Mouse (Mus musculus): ENCODE data around the gene Rps6ka5. TPM values are rescaled to one million over a fixed set of nuclear protein-coding genes. Genes with fewer than 3 reads are reported as not detected.
A peak's percentile ranks its signal among the peaks of the same experiment; 100 is the strongest.

Gene Rps6ka5
- polyA plus RNA-seq, 1 experiment from 2014 or later, result 6.1 TPM

DNA sequence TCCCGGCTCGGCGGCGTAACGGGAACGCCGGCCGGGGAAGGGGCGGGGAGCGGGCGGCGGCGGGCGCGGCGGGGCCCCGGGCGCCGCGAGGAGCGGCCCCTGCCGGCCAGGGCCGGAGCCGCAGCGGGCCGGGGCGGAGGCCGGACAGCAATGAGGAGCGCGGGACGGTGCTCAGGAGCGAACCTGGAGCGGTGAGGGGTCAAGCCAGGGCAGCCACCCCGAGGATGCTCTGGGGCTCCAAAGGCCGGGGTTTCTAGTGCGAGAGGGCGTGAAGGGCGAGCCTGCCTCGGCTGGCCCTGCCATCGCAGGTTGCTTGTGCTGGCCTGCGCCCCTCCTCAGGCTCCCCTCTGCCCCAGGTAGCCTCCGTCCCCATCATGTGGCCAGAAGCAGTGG is 206.0 kb downstream of the Rps6ka5 start, which contains the start of gene Ttc7b:
Gene Ttc7b (minus strand): TSS at position 33 of the 393 bp plus-strand sequence.
- no peaks in the 10 kb centered on the region for H3K27me3 ChIP-seq (ENCODE audit: control insufficient read depth, insufficient read depth, low read length)
- peak within 1 kb of the TSS; percentile 76 for H3K27ac ChIP-seq (ENCODE audit: low read depth, low read length)
- ATAC-seq (replicated peaks; ENCODE audit: insufficient number of reproducible peaks, low FRiP score, low TSS enrichment), result peak; percentile 61; the same call in 1 of the 2 replicates
- no peaks in the 10 kb centered on the region for H3K36me3 ChIP-seq (ENCODE audit: control insufficient read depth, insufficient read depth, low read length)
- H3K9ac ChIP-seq (ENCODE audit: low read depth, low read length), result peak within 1 kb of the TSS; percentile 96
- peak within 1 kb of the TSS; percentile 85 for H3K4me3 ChIP-seq (ENCODE audit: low read depth, low read length)
- 3% methylated on average over 38 of the region's 42 CpGs for WGBS (ENCODE audit: insufficient replicate concordance)
- peaks cover 15% of the 10 kb centered on the region for H3K4me1 ChIP-seq (ENCODE audit: control insufficient read depth, insufficient read depth, low read length)
- peak within 1 kb of the TSS; percentile 96 for H3K4me2 ChIP-seq
- no peaks in the 10 kb centered on the region for H3K9me3 ChIP-seq (replicated peaks; ENCODE audit: control insufficient read depth, low read length)

GRCm38 (mm10) chr12:100520077-100520793 is 206.5 kb downstream of the Rps6ka5 start:
- ATAC-seq (replicated peaks; ENCODE audit: insufficient number of reproducible peaks, low FRiP score, low TSS enrichment), result peak; percentile 65
- H3K9ac ChIP-seq (ENCODE audit: low read depth, low read length), result peak overlapping the region; percentile 96
- H3K4me3 ChIP-seq (ENCODE audit: low read depth, low read length), result peak overlapping the region; percentile 85
- under 1% methylated on average over 69 of the region's 76 CpGs for WGBS (ENCODE audit: insufficient replicate concordance)
- H3K27ac ChIP-seq (ENCODE audit: low read depth, low read length), result peak overlapping the region; percentile 76
- peak overlapping the region; percentile 96 for H3K4me2 ChIP-seq
- no peaks in the 10 kb centered on the region for H3K9me3 ChIP-seq (replicated peaks; ENCODE audit: control insufficient read depth, low read length)
- H3K27me3 ChIP-seq (ENCODE audit: control insufficient read depth, insufficient read depth, low read length), result no peaks in the 10 kb centered on the region
- H3K4me1 ChIP-seq (ENCODE audit: control insufficient read depth, insufficient read depth, low read length), result peaks cover 15% of the 10 kb centered on the region
- H3K36me3 ChIP-seq (ENCODE audit: control insufficient read depth, insufficient read depth, low read length), result no peaks in the 10 kb centered on the region

- no peak overlapping the region for H3K27ac ChIP-seq (ENCODE audit: low read depth, low read length)
- 58% methylated on average over 7 of the region's 7 CpGs for WGBS (ENCODE audit: insufficient replicate concordance)
Measured at GRCm38 (mm10) chr12:100519684-100520076, 207.1 kb downstream of the Rps6ka5 start.

GRCm38 (mm10) chr12:100517371-100517770 is 209.4 kb downstream of the Rps6ka5 start:
- no peak overlapping the region for H3K4me3 ChIP-seq (ENCODE audit: low read depth, low read length)
- no peaks in the 10 kb centered on the region for H3K27me3 ChIP-seq (ENCODE audit: control insufficient read depth, insufficient read depth, low read length)
- H3K36me3 ChIP-seq (ENCODE audit: control insufficient read depth, insufficient read depth, low read length), result no peaks in the 10 kb centered on the region
- no peaks in the 10 kb centered on the region for H3K9me3 ChIP-seq (replicated peaks; ENCODE audit: control insufficient read depth, low read length)
- ATAC-seq (replicated peaks; ENCODE audit: insufficient number of reproducible peaks, low FRiP score, low TSS enrichment), result no peak
- 67% methylated on average over 9 of the region's 9 CpGs for WGBS (ENCODE audit: insufficient replicate concordance)
- no peak overlapping the region for H3K27ac ChIP-seq (ENCODE audit: low read depth, low read length)
- H3K9ac ChIP-seq (ENCODE audit: low read depth, low read length), result no peak overlapping the region
- H3K4me2 ChIP-seq, result no peak overlapping the region
- peaks cover 24% of the 10 kb centered on the region for H3K4me1 ChIP-seq (ENCODE audit: control insufficient read depth, insufficient read depth, low read length)

More at GRCm38 (mm10) chr12:100519684-100520076, 207.1 kb downstream of the Rps6ka5 start:
- peak overlapping the region; percentile 85 for H3K4me3 ChIP-seq (ENCODE audit: low read depth, low read length)
- H3K9me3 ChIP-seq (replicated peaks; ENCODE audit: control insufficient read depth, low read length), result no peaks in the 10 kb centered on the region
- peak overlapping the region; percentile 96 for H3K4me2 ChIP-seq
- H3K9ac ChIP-seq (ENCODE audit: low read depth, low read length), result peak overlapping the region; percentile 96
- peaks cover 15% of the 10 kb centered on the region for H3K4me1 ChIP-seq (ENCODE audit: control insufficient read depth, insufficient read depth, low read length)
- no peak for ATAC-seq (replicated peaks; ENCODE audit: insufficient number of reproducible peaks, low FRiP score, low TSS enrichment)
- H3K27me3 ChIP-seq (ENCODE audit: control insufficient read depth, insufficient read depth, low read length), result no peaks in the 10 kb centered on the region
- no peaks in the 10 kb centered on the region for H3K36me3 ChIP-seq (ENCODE audit: control insufficient read depth, insufficient read depth, low read length)

DNA sequence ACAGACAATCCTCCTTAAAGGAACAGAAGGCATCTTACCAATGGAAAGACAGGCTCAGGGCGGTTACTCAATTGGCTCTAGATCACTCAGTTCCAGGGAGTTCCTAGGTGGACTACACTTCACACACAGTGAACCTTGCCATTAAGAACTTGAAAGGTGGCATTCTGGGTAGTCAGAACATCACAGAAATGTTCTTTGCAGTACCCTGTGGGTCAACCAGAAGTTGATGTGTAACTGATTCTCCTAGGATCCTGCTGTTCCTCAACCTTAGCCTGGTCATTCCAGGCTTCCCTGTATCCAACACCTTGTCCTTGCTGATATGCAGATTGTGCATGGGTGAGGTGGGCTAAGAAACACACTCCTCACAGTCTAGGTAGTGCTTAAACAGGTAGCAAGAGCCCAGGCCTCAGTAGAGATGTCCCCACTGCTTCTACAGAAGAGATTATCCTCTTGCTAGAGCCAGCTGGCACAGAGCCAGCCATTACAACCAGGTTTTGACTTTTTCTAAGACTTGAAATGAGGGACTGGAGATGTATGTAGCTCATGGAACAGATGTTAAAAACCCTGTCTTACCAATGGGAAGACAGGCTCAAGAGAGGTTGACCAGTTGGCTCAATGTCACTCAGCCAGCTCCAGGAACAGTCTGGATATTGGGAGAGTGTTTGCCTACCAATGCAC is 210.5 kb downstream of the Rps6ka5 start:
- Histone ChIP-seq H3K4me1 (ENCODE audit: control insufficient read depth, insufficient read depth, low read length) (peaks cover 25% of the 10 kb centered on the region), H3K27me3 (ENCODE audit: control insufficient read depth, insufficient read depth, low read length) (no peaks in the 10 kb centered on the region), H3K4me2 (no peak overlapping the region), H3K9ac (ENCODE audit: low read depth, low read length) (no peak overlapping the region), H3K4me3 (ENCODE audit: low read depth, low read length) (no peak overlapping the region), H3K27ac (ENCODE audit: low read depth, low read length) (no peak overlapping the region), H3K36me3 (ENCODE audit: control insufficient read depth, insufficient read depth, low read length) (no peaks in the 10 kb centered on the region), H3K9me3 (replicated peaks; ENCODE audit: control insufficient read depth, low read length) (no peaks in the 10 kb centered on the region)
- ATAC-seq (replicated peaks; ENCODE audit: insufficient number of reproducible peaks, low FRiP score, low TSS enrichment), result no peak
- 83% methylated on average over 1 of the region's 1 CpGs for WGBS (ENCODE audit: insufficient replicate concordance)

DNA sequence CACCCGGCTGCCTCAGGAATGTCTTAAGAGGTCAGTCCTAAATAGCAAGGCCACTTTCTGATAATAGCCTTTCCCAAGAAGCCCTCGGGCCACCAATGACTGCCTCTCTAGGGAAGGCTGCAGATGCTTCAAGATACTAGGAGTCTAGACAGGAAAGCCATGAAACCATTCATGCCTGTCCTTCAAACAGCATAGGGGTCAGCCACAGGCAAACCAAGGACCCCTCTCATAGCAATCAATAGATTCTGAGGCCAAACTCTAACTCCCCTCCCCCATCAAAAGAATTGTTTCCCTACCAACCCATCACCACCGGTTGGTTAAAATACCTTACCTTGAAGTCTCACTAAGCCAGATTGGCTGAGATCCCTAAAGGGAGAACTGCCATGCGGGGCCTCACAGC is 211.3 kb downstream of the Rps6ka5 start:
- H3K9me3 ChIP-seq (replicated peaks; ENCODE audit: control insufficient read depth, low read length), result no peaks in the 10 kb centered on the region
- 81% methylated on average over 4 of the region's 4 CpGs for WGBS (ENCODE audit: insufficient replicate concordance)
- peaks cover 25% of the 10 kb centered on the region for H3K4me1 ChIP-seq (ENCODE audit: control insufficient read depth, insufficient read depth, low read length)
- H3K9ac ChIP-seq (ENCODE audit: low read depth, low read length), result no peak overlapping the region
- H3K27me3 ChIP-seq (ENCODE audit: control insufficient read depth, insufficient read depth, low read length), result no peaks in the 10 kb centered on the region
- no peak overlapping the region for H3K4me2 ChIP-seq
- H3K27ac ChIP-seq (ENCODE audit: low read depth, low read length), result no peak overlapping the region
- H3K36me3 ChIP-seq (ENCODE audit: control insufficient read depth, insufficient read depth, low read length), result no peaks in the 10 kb centered on the region
- H3K4me3 ChIP-seq (ENCODE audit: low read depth, low read length), result no peak overlapping the region
- ATAC-seq (replicated peaks; ENCODE audit: insufficient number of reproducible peaks, low FRiP score, low TSS enrichment), result no peak

- no peak overlapping the region for H3K4me3 ChIP-seq (ENCODE audit: low read depth, low read length)
- H3K27me3 ChIP-seq (ENCODE audit: control insufficient read depth, insufficient read depth, low read length), result no peaks in the 10 kb centered on the region
- peaks cover 20% of the 10 kb centered on the region for H3K4me1 ChIP-seq (ENCODE audit: control insufficient read depth, insufficient read depth, low read length)
- H3K4me2 ChIP-seq, result no peak overlapping the region
- ATAC-seq (replicated peaks; ENCODE audit: insufficient number of reproducible peaks, low FRiP score, low TSS enrichment), result no peak
- WGBS (ENCODE audit: insufficient replicate concordance), result 71% methylated on average over 1 of the region's 1 CpGs
- no peaks in the 10 kb centered on the region for H3K9me3 ChIP-seq (replicated peaks; ENCODE audit: control insufficient read depth, low read length)
- no peaks in the 10 kb centered on the region for H3K36me3 ChIP-seq (ENCODE audit: control insufficient read depth, insufficient read depth, low read length)
- no peak overlapping the region for H3K9ac ChIP-seq (ENCODE audit: low read depth, low read length)
- no peak overlapping the region for H3K27ac ChIP-seq (ENCODE audit: low read depth, low read length)
Measured at GRCm38 (mm10) chr12:100514611-100515010, 212.2 kb downstream of the Rps6ka5 start.

DNA sequence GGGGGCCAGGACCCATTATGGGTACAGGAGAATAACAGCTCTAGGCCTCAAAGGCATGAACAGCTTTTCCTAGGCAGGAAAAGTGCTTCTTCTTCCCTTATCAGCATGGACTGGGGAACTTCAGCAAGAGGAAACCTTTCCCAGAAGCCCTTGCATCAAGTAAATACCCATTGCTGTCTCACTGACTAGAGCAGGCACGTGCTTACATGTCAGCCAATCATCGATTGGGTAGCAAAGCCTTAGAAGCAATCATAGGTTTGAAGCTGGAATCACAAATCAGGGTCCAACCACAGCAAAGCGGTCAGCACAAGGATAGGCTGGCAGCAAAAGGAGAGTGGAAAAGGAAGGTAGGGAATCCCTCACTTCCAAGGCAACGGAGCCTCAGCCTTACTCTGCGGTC is 213.7 kb downstream of the Rps6ka5 start:
- no peak for ATAC-seq (replicated peaks; ENCODE audit: insufficient number of reproducible peaks, low FRiP score, low TSS enrichment)
- 86% methylated on average over 5 of the region's 5 CpGs for WGBS (ENCODE audit: insufficient replicate concordance)
- Histone ChIP-seq H3K27ac (ENCODE audit: low read depth, low read length) (no peak overlapping the region), H3K27me3 (ENCODE audit: control insufficient read depth, insufficient read depth, low read length) (no peaks in the 10 kb centered on the region), H3K36me3 (ENCODE audit: control insufficient read depth, insufficient read depth, low read length) (no peaks in the 10 kb centered on the region), H3K9me3 (replicated peaks; ENCODE audit: control insufficient read depth, low read length) (no peaks in the 10 kb centered on the region), H3K4me2 (no peak overlapping the region), H3K4me3 (ENCODE audit: low read depth, low read length) (no peak overlapping the region), H3K4me1 (ENCODE audit: control insufficient read depth, insufficient read depth, low read length) (peaks cover 15% of the 10 kb centered on the region; the same call in 1 of the 2 replicates), H3K9ac (ENCODE audit: low read depth, low read length) (no peak overlapping the region)

Data from heart, embryonic 11.5 days (tissue).